Mouse (Mus musculus): ENCODE results near the gene Psmb2. TPM values are rescaled to one million over a fixed set of nuclear protein-coding genes. Genes with fewer than 3 reads are reported as not detected.

Psmb2 gene
- polyA plus RNA-seq, 1 experiment, result not detected

GRCm38 (mm10) chr4:126696908-126697307, 19.5 kb downstream of the Psmb2 start:
- TF ChIP-seq CTCF (IDR thresholded peaks at IDR 0.05; ENCODE audit: insufficient read depth, low read depth, low read length) (no peak), POLR2A (IDR thresholded peaks at IDR 0.05; ENCODE audit: insufficient read depth, low read depth, low read length) (no peak)
- H3K27ac ChIP-seq (ENCODE audit: insufficient read depth, low read depth, low read length), result no peak overlapping the region
- WGBS, result 93% methylated on average over 4 of the region's 4 CpGs
- H3K4me3 ChIP-seq (ENCODE audit: insufficient read depth, low read depth, low read length), result no peak overlapping the region
- no peaks in the 10 kb centered on the region for H3K4me1 ChIP-seq (ENCODE audit: control insufficient read depth, insufficient read depth, low read length)

- Histone ChIP-seq H3K4me3 (ENCODE audit: insufficient read depth, low read depth, low read length) (no peak overlapping the region), H3K4me1 (ENCODE audit: control insufficient read depth, insufficient read depth, low read length) (no peaks in the 10 kb centered on the region), H3K27ac (ENCODE audit: insufficient read depth, low read depth, low read length) (no peak overlapping the region)
- WGBS, result 75% methylated on average over 12 of the region's 12 CpGs
- no peak for TF ChIP-seq CTCF (IDR thresholded peaks at IDR 0.05; ENCODE audit: insufficient read depth, low read depth, low read length)
- no peak for TF ChIP-seq POLR2A (IDR thresholded peaks at IDR 0.05; ENCODE audit: insufficient read depth, low read depth, low read length)
These were observed 29.4 kb downstream of the Psmb2 start for GRCm38 (mm10) chr4:126706630-126707438.

GRCm38 (mm10) chr4:126707439-126707826, 30.0 kb downstream of the Psmb2 start:
- no peak overlapping the region for H3K4me3 ChIP-seq (ENCODE audit: insufficient read depth, low read depth, low read length)
- H3K27ac ChIP-seq (ENCODE audit: insufficient read depth, low read depth, low read length), result no peak overlapping the region
- TF ChIP-seq POLR2A (IDR thresholded peaks at IDR 0.05; ENCODE audit: insufficient read depth, low read depth, low read length) (no peak), CTCF (IDR thresholded peaks at IDR 0.05; ENCODE audit: insufficient read depth, low read depth, low read length) (no peak)
- no peaks in the 10 kb centered on the region for H3K4me1 ChIP-seq (ENCODE audit: control insufficient read depth, insufficient read depth, low read length)
- 79% methylated on average over 5 of the region's 5 CpGs for WGBS

GRCm38 (mm10) chr4:126732111-126732510, 54.7 kb downstream of the Psmb2 start:
- Histone ChIP-seq H3K4me3 (ENCODE audit: insufficient read depth, low read depth, low read length) (no peak overlapping the region), H3K27ac (ENCODE audit: insufficient read depth, low read depth, low read length) (no peak overlapping the region), H3K4me1 (ENCODE audit: control insufficient read depth, insufficient read depth, low read length) (peaks cover 17% of the 10 kb centered on the region)
- TF ChIP-seq POLR2A (IDR thresholded peaks at IDR 0.05; ENCODE audit: insufficient read depth, low read depth, low read length), result no peak
- no peak for TF ChIP-seq CTCF (IDR thresholded peaks at IDR 0.05; ENCODE audit: insufficient read depth, low read depth, low read length)
- 3% methylated on average over 18 of the region's 18 CpGs for WGBS

- TF ChIP-seq CTCF (IDR thresholded peaks at IDR 0.05; ENCODE audit: insufficient read depth, low read depth, low read length) (no peak), POLR2A (IDR thresholded peaks at IDR 0.05; ENCODE audit: insufficient read depth, low read depth, low read length) (no peak)
- no peak overlapping the region for H3K4me3 ChIP-seq (ENCODE audit: insufficient read depth, low read depth, low read length)
- WGBS, result 14% methylated on average over 26 of the region's 26 CpGs
- no peak overlapping the region for H3K27ac ChIP-seq (ENCODE audit: insufficient read depth, low read depth, low read length)
- peaks cover 17% of the 10 kb centered on the region for H3K4me1 ChIP-seq (ENCODE audit: control insufficient read depth, insufficient read depth, low read length)
These were observed 55.3 kb downstream of the Psmb2 start for GRCm38 (mm10) chr4:126732531-126733380.

GRCm38 (mm10) chr4:126734001-126734603, 56.7 kb downstream of the Psmb2 start:
- Histone ChIP-seq H3K27ac (ENCODE audit: insufficient read depth, low read depth, low read length) (no peak overlapping the region), H3K4me1 (ENCODE audit: control insufficient read depth, insufficient read depth, low read length) (peaks cover 17% of the 10 kb centered on the region), H3K4me3 (ENCODE audit: insufficient read depth, low read depth, low read length) (no peak overlapping the region)
- TF ChIP-seq POLR2A (IDR thresholded peaks at IDR 0.05; ENCODE audit: insufficient read depth, low read depth, low read length) (no peak), CTCF (IDR thresholded peaks at IDR 0.05; ENCODE audit: insufficient read depth, low read depth, low read length) (no peak)
- WGBS, result 28% methylated on average over 16 of the region's 16 CpGs

- H3K27ac ChIP-seq (ENCODE audit: insufficient read depth, low read depth, low read length), result no peak overlapping the region
- peaks cover 17% of the 10 kb centered on the region for H3K4me1 ChIP-seq (ENCODE audit: control insufficient read depth, insufficient read depth, low read length)
- H3K4me3 ChIP-seq (ENCODE audit: insufficient read depth, low read depth, low read length), result no peak overlapping the region
- no peak for TF ChIP-seq POLR2A (IDR thresholded peaks at IDR 0.05; ENCODE audit: insufficient read depth, low read depth, low read length)
- WGBS, result 10% methylated on average over 51 of the region's 51 CpGs
These were observed 57.4 kb downstream of the Psmb2 start for GRCm38 (mm10) chr4:126734700-126735381.

GRCm38 (mm10) chr4:126735382-126736000, 58.1 kb downstream of the Psmb2 start:
- Histone ChIP-seq H3K27ac (ENCODE audit: insufficient read depth, low read depth, low read length) (no peak overlapping the region), H3K4me3 (ENCODE audit: insufficient read depth, low read depth, low read length) (peak overlapping the region; percentile 22; the same call in 1 of the 2 replicates), H3K4me1 (ENCODE audit: control insufficient read depth, insufficient read depth, low read length) (peaks cover 17% of the 10 kb centered on the region)
- TF ChIP-seq CTCF (IDR thresholded peaks at IDR 0.05; ENCODE audit: insufficient read depth, low read depth, low read length) (no peak), POLR2A (IDR thresholded peaks at IDR 0.05; ENCODE audit: insufficient read depth, low read depth, low read length) (no peak)
- WGBS, result 1% methylated on average over 61 of the region's 62 CpGs

All from olfactory bulb, adult 2 months (tissue).